Mouse (Mus musculus): Measurements from ENCODE around the gene Gpatch2. TPM values are rescaled to one million over a fixed set of nuclear protein-coding genes. Genes with fewer than 3 reads are reported as not detected.

The Gpatch2 gene
- polyA plus RNA-seq, 1 experiment = 11.6 TPM

DNA sequence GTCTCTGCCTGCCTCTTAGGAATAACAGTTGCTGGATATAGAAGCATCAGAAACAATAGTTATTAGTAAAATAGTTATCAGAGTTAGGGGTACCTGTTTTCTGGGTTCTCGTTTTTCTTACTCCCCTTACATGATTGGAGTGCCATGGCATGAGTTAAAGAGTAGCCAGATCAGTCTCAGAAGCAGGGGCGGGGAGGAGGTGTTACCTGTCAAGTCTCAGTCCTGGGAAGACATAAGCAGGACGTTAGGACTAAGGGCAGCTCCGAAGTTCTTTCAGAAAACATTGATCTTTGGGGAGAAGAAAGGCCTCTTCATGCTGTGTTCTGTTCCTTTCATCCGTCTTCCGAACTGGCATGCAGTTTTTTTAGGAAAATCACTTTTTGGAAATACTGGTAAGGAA, 5.4 kb downstream of the Gpatch2 start:
- peak overlapping the region; percentile 23; the same call in 1 of the 2 replicates for H3K27ac ChIP-seq (ENCODE audit: insufficient read depth, low read depth, low read length)
- H3K4me3 ChIP-seq (ENCODE audit: insufficient read depth, low read length) = no peak overlapping the region
- no peak for TF ChIP-seq CTCF (IDR thresholded peaks at IDR 0.05; ENCODE audit: low read depth, low read length)
- TF ChIP-seq POLR2A (IDR thresholded peaks at IDR 0.05; ENCODE audit: borderline replicate concordance, low read depth, low read length) = no peak
- H3K4me1 ChIP-seq (ENCODE audit: control insufficient read depth, insufficient read depth, low read length) = peaks cover 10% of the 10 kb centered on the region

DNA sequence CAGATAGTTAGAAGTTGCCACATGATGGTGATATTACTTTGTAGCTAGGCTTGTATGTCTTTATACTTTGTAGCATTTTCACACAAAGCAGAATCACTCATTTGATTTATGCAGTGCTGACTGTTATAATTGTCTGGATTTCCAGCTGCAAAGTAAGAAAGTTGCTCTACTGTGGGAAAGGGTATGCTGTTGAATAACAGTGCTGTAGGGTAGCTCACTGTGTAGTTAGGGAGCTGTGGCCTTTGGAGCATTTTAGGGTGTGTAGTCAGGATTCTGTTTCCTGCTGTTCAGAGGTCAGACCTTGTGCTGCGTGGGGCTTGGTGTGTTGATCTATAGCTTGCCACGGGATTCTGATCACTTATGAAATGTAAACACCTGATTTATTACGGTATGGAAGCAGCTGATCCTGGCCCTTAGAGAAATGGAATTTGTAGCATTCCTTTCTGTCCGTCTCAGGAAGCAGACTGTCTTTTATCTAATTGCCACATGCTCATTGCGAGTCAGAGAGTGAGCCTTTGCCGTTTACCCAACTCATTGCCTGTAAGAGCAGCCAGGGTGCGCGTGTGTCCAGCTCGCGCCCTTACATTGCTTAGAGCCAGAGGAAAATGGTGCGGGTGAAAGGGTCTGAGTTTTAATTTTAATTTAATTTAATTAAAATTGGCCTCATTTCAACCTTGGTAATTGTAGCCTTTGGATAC, 11.2 kb downstream of the Gpatch2 start:
- no peak overlapping the region for H3K27ac ChIP-seq (ENCODE audit: insufficient read depth, low read depth, low read length)
- no peak for TF ChIP-seq POLR2A (IDR thresholded peaks at IDR 0.05; ENCODE audit: borderline replicate concordance, low read depth, low read length)
- no peak for TF ChIP-seq CTCF (IDR thresholded peaks at IDR 0.05; ENCODE audit: low read depth, low read length)
- no peak overlapping the region for H3K4me3 ChIP-seq (ENCODE audit: insufficient read depth, low read length)
- H3K4me1 ChIP-seq (ENCODE audit: control insufficient read depth, insufficient read depth, low read length) = peaks cover 9% of the 10 kb centered on the region

DNA sequence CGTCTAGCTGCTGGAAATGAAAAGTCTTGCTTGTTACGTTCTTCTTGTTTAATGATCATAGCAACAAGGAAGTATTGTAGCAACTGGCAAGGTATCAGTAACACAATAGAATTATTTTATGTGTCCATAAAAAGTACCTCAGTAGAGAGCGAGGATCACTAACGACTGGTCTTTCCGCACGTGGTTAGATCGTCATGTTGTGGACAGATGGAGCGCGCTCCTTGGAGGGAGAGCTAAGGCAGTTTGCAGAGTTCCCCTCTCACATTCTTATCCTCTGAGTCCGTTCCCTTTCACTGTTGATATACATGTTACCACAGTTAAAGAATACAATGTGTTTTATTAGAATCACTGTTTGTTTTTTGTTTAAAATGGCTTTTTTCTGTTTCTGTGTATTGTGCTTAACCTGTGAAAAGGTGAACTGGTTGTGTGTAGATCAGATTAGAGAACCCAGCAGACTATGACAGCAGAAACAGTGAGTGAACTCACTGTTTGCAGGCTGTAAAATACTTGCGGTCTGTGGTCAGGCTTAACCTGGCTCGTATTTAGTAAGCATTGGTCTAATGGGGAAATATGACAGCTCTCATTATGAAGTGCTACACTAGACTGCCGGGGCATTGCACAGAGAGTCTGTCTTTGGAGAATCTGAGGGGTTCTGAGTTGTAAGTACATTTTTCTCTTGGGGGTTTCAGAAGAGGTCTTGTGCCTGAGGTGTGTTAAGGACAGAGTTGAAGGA, 13.3 kb downstream of the Gpatch2 start:
- no peak overlapping the region for H3K4me3 ChIP-seq (ENCODE audit: insufficient read depth, low read length)
- TF ChIP-seq CTCF (IDR thresholded peaks at IDR 0.05; ENCODE audit: low read depth, low read length) (no peak), POLR2A (IDR thresholded peaks at IDR 0.05; ENCODE audit: borderline replicate concordance, low read depth, low read length) (no peak)
- no peak overlapping the region for H3K27ac ChIP-seq (ENCODE audit: insufficient read depth, low read depth, low read length)
- peaks cover 9% of the 10 kb centered on the region for H3K4me1 ChIP-seq (ENCODE audit: control insufficient read depth, insufficient read depth, low read length)

DNA sequence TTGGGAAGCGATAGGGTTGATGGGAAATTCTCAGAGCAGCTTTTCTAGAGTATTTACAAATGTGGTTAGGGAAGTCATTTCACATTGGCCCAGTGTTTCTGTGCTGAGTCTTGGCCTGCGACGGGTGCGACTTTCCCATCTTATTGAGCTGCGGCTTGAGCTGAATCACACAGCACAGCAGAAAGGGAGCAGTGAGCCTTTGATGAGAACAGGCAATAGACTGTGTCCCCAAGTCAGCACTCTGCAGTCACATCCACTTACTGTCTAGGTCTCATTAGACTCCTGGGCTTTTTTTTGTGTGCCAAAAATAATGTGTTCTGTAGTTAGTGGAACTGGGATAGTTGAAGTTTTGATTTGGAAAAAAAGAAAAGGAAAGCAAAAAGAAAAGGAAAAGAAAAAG, 14.9 kb downstream of the Gpatch2 start:
- no peak overlapping the region for H3K27ac ChIP-seq (ENCODE audit: insufficient read depth, low read depth, low read length)

DNA sequence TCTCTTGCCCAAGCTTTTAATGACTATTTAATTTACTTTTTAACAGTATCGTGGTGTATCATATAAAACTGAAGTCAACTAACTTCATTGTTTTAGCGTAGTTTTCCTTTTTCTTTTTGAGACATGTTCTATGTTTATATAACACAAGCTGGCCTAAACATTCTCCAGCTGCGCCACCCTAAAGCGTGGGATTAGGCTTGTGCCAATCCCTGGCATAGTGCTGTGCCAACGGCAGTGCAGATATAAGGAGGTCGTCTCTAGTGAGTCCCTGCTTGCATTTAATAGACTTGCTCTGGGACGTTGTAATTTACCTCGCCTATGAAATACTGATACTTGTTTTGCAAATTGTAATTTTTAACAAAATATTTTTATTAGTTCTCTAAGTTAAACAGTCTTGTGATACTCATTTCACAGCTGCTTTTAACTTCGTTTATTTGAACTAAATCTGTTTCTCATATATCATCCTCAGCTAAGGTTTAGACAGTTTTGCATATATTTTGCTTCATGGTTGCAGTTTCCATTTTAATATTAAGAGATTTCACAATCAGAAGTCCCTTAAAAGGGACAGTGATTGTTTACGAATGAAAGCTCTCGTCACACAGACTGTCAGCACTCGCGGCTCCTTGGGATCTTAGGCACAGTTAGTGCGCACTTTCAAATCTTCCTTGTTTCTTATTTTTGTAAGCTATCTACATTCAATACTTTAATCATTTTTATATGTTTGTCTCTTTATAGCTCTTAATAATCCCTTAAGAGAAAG, 17.1 kb downstream of the Gpatch2 start:
- TF ChIP-seq CTCF (IDR thresholded peaks at IDR 0.05; ENCODE audit: low read depth, low read length) (no peak), POLR2A (IDR thresholded peaks at IDR 0.05; ENCODE audit: borderline replicate concordance, low read depth, low read length) (no peak)
- Histone ChIP-seq H3K4me1 (ENCODE audit: control insufficient read depth, insufficient read depth, low read length) (peaks cover 9% of the 10 kb centered on the region), H3K4me3 (ENCODE audit: insufficient read depth, low read length) (no peak overlapping the region), H3K27ac (ENCODE audit: insufficient read depth, low read depth, low read length) (no peak overlapping the region)

More for the DNA sequence above, 14.9 kb downstream of the Gpatch2 start:
- H3K4me3 ChIP-seq (ENCODE audit: insufficient read depth, low read length) = no peak overlapping the region
- H3K4me1 ChIP-seq (ENCODE audit: control insufficient read depth, insufficient read depth, low read length) = peaks cover 9% of the 10 kb centered on the region
- TF ChIP-seq CTCF (IDR thresholded peaks at IDR 0.05; ENCODE audit: low read depth, low read length) = no peak
- TF ChIP-seq POLR2A (IDR thresholded peaks at IDR 0.05; ENCODE audit: borderline replicate concordance, low read depth, low read length) = no peak

DNA sequence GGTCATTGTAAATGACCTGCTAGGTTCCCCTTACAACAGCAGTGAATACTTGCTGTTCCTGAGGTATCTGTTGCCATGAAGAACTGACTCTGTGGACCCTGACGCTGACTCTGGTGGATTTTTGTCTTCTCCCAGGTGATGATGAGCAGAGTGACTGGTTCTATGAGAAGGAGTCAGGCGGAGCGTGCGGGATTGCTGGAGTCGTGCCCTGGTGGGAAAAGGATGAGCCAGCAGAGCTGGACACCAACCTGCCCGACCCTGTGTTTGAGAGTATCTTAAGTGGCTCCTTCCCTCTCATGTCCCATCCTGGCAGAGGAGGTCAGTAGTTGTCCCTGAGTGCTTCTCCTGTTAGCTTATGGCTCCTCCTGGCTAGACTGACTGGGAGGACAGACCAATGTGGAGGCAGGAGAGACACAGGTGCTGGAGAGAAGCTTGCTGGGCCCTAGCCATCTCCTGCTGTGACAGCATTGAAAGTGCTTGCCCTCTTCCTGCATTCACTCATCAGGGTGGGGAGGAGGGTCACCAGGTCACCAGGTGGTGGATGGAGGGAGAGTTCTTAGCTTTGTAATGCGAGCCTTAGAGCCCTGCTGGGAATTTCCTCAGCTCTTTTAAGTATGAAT, 17.8 kb downstream of the Gpatch2 start:
- TF ChIP-seq POLR2A (IDR thresholded peaks at IDR 0.05; ENCODE audit: borderline replicate concordance, low read depth, low read length) (no peak), CTCF (IDR thresholded peaks at IDR 0.05; ENCODE audit: low read depth, low read length) (no peak)
- Histone ChIP-seq H3K27ac (ENCODE audit: insufficient read depth, low read depth, low read length) (no peak overlapping the region), H3K4me1 (ENCODE audit: control insufficient read depth, insufficient read depth, low read length) (peaks cover 4% of the 10 kb centered on the region; the same call in 1 of the 2 replicates), H3K4me3 (ENCODE audit: insufficient read depth, low read length) (no peak overlapping the region)

DNA sequence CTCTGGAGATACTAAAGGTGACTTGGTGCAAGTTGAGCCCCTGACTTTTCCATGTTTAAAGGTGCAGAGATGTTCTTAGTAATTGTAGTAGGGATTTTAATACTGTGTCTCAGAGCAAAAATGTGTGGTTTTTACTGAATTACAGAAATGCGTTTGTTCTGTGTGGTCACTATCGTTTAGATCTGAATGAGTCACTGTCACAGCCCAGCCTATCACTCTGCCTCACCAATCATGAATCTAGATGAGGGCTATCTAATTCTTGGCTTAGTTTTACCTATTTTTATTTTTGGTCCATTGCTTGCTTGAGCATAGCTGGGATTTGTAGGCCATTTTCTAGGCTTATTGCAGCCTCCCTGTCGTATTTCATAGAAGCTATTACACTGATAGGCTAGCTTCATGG, 19.9 kb downstream of the Gpatch2 start:
- Histone ChIP-seq H3K4me3 (ENCODE audit: insufficient read depth, low read length) (no peak overlapping the region), H3K4me1 (ENCODE audit: control insufficient read depth, insufficient read depth, low read length) (no peaks in the 10 kb centered on the region)
- TF ChIP-seq POLR2A (IDR thresholded peaks at IDR 0.05; ENCODE audit: borderline replicate concordance, low read depth, low read length) = no peak
- no peak for TF ChIP-seq CTCF (IDR thresholded peaks at IDR 0.05; ENCODE audit: low read depth, low read length)

DNA sequence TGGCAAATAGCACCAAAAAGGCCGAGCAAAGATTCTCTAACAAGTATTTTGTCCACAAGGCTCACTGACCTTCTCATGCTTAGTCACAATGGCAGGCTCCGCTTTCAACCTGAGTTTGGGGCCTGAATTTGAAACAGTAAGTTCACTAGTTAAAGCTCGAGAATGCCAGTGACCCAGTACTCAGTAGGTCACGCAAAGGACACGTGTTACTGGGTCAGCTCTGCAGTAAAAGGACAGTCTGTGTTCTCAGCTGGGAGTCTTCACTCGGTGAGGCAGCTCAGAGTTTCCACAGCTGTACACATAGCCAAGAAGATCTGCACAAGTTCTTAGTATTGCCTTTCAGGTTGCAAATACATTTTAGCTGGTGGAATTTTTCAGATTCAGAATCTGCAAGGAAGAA, 21.0 kb downstream of the Gpatch2 start:
- TF ChIP-seq CTCF (IDR thresholded peaks at IDR 0.05; ENCODE audit: low read depth, low read length) (no peak), POLR2A (IDR thresholded peaks at IDR 0.05; ENCODE audit: borderline replicate concordance, low read depth, low read length) (no peak)
- H3K4me1 ChIP-seq (ENCODE audit: control insufficient read depth, insufficient read depth, low read length) = no peaks in the 10 kb centered on the region
- H3K27ac ChIP-seq (ENCODE audit: insufficient read depth, low read depth, low read length) = no peak overlapping the region
- H3K4me3 ChIP-seq (ENCODE audit: insufficient read depth, low read length) = no peak overlapping the region

More for the DNA sequence above, 19.9 kb downstream of the Gpatch2 start:
- H3K27ac ChIP-seq (ENCODE audit: insufficient read depth, low read depth, low read length) = no peak overlapping the region

DNA sequence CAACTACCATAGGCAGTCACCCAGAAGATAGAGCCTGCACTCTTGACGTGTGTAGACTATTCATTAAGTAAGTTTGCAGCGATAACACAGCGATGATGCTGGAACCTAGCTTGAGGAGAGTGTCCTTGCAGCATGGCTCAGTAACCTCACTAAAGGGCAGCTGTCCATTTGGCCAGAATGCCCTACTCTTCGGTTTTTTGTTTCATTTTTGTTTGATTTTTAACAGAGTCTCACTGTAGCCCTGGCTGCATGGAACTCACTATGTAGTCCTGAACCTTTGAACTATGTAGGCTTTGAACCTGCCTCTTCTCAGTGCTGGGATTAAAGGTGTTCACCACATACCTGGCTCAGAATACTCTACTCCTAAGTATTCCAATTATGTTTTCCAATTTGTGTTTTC, 22.8 kb downstream of the Gpatch2 start:
- TF ChIP-seq CTCF (IDR thresholded peaks at IDR 0.05; ENCODE audit: low read depth, low read length) = no peak
- no peak for TF ChIP-seq POLR2A (IDR thresholded peaks at IDR 0.05; ENCODE audit: borderline replicate concordance, low read depth, low read length)

More for the DNA sequence above, 22.8 kb downstream of the Gpatch2 start:
- Histone ChIP-seq H3K4me1 (ENCODE audit: control insufficient read depth, insufficient read depth, low read length) (no peaks in the 10 kb centered on the region), H3K27ac (ENCODE audit: insufficient read depth, low read depth, low read length) (no peak overlapping the region), H3K4me3 (ENCODE audit: insufficient read depth, low read length) (no peak overlapping the region)
